Mouse (Mus musculus) layer of hippocampus, adult 2 months (tissue): ENCODE measurements around the gene Hoxd12. TPM values are rescaled to one million over a fixed set of nuclear protein-coding genes. Genes with fewer than 3 reads are reported as not detected.
A peak's percentile ranks its signal among the peaks of the same experiment; 100 is the strongest.

ENCODE experiments used
- DNase-seq, 2 experiments: peaks; one replicate each; pipeline ENCODE4 v3.0.0; 2022; ENCODE audit warnings: low spot score in 2 of 2
- H3K27ac ChIP-seq: fragments of 200-600 bp; 2 replicates; pipeline ENCODE4 v1.8.1; 2022
- H3K4me3 ChIP-seq: fragments of 200-600 bp; 2 replicates; pipeline ENCODE4 v1.8.1; 2022; ENCODE audit warnings: mild to moderate bottlenecking
- CTCF ChIP-seq: fragments of 200-600 bp; conservative IDR thresholded peaks from 2 replicates; pipeline ENCODE4 v1.8.1; 2022; ENCODE audit warnings: antibody characterized with exemption, mild to moderate bottlenecking, moderate library complexity
- total RNA-seq, 2 experiments: library from RNA; stranded (reverse); gene quantifications; 2 replicates each; pipeline ENCODE4 v1.2.3; 2021

Hoxd12 gene
- total RNA-seq, 2 experiments from 2014 or later, result not detected

DNA sequence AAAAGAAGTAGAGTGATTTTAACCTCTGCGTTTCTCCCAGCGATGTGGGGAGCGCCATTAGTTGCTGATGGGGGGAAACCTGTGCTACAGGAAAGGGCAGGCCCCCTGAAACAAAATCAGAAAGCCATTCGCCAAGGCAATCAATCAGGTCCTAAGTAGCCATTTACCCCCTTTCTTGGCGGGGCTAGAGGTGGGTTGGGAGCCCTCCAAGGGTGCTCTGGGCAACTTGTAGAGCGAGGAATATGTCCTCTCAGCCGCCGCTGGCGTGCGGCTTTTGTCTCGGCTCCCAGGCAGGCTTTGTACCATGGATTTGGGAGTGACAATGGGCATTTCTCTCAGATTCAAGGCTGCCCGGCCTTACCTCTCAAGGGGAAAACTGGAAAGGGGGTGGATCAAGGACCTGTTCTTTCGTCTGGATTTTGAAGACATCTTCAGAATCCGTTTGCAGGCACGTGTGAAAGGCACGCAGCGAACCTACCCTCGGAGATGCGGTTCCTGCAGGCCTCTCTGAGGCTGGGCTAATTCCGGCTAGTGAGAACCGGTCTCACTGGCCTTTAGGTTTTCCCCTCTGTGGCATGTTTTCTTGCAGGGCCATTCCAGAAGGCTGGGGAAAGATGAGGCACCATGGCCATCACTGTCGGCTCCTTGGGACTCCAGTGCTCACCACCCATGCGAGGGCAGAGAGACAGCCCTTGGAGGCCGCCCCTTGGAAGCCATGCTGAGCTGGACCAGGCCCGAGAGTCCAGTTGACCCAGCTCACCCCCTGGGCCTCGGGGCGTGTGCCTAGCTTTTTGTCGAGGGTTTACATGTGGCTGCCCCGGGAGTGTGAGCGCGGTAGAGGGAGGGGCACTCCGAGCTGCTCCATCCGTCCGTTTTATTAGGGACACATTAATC lies 21.9 kb downstream of the Hoxd12 start:
- H3K4me3 ChIP-seq, result no peak overlapping the region
- H3K27ac ChIP-seq, result no peak overlapping the region
- TF ChIP-seq CTCF, result no peak
- DNase-seq, result no peak

DNA sequence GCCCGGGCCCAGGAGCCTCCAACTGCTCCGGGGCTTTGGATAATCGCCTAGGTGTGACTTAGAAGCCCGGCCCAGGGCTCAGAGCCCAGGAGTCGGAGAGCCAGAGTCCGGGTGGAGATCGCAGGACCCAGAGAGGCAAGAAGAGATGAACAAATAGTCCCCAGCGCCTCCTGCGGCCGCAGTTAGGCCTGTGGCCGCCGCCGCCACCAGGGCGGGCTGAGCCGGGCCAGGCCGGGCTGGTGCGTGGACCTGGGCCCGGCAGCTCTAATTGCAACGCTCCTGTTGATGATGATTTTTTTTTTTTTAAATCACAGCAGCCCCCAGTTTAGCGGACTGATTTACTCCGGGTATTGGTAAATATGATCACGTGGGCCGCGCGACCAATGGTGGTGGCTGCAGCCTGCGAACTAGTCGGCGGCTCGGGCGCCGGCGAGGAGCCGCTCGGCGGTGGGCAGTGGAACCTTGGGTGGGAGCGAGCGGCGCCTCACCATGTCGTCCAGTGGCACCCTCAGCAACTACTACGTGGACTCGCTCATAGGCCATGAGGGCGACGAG lies 22.8 kb downstream of the Hoxd12 start, which contains the start of gene Hoxd9:
Hoxd9 (plus strand) TSS at position 161 of the 555 bp plus-strand sequence.
- DNase-seq, result no peak
- peak; percentile 28 for TF ChIP-seq CTCF
- no peak within 1 kb of the TSS for H3K27ac ChIP-seq
- peak within 1 kb of the TSS; percentile 34 for H3K4me3 ChIP-seq

DNA sequence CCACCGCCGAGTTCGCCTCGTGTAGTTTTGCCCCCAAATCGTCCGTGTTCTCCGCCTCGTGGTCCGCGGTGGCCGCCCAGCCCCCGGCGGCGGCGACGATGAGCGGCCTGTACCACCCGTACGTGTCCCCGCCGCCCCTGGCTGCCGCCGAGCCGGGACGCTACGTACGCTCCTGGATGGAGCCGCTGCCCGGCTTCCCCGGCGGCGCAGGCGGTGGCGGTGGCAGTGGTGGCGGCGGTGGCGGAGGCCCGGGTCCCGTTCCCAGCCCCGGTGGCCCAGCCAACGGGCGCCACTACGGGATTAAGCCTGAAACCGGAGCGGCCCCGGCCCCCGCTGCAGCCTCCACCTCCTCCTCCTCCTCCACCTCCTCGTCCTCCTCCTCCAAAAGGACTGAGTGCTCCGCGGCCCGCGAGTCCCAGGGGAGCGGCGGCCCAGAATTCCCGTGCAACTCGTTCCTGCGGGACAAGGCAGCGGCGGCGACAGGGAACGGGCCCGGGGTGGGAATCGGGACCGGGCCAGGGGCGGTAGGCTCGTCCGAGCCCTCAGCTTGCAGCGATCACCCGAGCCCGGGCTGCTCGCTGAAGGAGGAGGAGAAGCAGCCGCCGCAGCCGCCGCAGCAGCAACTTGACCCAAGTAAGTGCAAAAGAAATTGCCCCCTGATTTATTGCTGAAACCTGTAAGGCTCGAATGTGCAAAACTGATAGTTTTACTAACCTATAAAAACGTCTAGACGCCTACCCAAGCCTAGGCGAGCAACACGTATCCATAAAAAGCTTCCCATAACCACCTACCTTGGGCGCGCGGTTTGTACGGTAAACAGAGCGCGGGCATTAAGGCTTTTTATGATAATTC lies 23.6 kb downstream of the Hoxd12 start:
- no peak for TF ChIP-seq CTCF
- Histone ChIP-seq H3K4me3 (peak overlapping the region; percentile 34; the same call in 1 of the 2 replicates), H3K27ac (no peak overlapping the region)
- no peak for DNase-seq

DNA sequence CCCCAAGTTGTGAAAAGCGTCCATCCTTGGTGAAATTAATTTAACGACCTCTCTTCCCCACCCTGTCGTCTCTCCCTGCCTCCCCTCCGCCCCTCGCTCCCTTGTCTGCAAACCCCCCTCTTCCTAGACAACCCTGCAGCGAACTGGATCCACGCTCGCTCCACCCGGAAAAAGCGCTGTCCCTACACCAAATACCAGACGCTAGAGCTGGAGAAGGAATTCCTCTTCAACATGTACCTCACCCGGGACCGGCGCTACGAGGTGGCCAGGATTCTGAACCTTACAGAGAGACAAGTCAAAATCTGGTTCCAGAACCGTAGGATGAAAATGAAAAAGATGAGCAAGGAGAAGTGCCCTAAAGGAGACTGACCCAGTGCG lies 24.2 kb downstream of the Hoxd12 start:
- Histone ChIP-seq H3K4me3 (no peak overlapping the region), H3K27ac (no peak overlapping the region)
- DNase-seq, result no peak
- TF ChIP-seq CTCF, result no peak

DNA sequence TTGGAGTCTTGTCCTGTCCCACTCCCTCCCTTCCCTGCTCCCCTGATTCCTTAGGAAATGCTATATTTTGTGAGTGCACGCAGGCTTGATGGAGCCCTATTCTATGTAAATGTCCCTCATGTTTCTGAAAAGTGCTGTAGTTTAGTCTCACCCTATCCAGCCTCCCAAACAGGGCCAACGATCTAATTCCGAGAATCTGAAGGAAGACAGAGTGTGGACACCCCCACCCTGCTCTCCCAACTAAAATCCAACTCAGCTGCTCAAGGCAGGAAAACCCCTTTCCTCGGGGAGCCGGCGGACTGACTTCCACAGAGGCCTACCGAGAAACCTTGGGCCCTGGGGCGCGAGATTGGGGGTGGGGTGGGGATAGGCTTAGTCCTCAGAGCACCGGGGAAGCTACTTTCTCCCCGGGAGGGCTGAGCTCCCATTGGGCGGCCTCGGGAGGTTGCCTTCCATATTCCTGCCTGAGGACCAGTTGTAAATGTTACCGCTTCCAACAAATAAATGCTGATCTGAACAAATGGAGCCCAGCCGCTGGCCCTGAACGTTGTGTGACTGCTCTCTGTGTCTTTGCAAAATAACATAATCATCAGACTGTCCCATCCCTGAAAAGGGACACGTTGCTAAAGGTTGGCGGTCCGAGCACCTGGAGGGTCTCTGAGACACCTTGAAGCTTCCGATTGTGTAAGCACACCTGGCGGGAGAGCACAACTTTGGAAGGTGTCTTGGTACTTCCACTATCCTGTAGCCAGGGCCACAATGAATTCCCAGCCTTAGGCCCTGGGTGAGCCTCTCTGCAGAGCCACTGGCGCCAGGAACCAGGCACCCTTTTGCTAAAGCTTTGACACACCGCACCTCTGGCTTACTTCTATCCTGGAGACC lies 25.1 kb downstream of the Hoxd12 start:
- no peak for TF ChIP-seq CTCF
- H3K27ac ChIP-seq, result no peak overlapping the region
- no peak overlapping the region for H3K4me3 ChIP-seq
- no peak for DNase-seq

DNA sequence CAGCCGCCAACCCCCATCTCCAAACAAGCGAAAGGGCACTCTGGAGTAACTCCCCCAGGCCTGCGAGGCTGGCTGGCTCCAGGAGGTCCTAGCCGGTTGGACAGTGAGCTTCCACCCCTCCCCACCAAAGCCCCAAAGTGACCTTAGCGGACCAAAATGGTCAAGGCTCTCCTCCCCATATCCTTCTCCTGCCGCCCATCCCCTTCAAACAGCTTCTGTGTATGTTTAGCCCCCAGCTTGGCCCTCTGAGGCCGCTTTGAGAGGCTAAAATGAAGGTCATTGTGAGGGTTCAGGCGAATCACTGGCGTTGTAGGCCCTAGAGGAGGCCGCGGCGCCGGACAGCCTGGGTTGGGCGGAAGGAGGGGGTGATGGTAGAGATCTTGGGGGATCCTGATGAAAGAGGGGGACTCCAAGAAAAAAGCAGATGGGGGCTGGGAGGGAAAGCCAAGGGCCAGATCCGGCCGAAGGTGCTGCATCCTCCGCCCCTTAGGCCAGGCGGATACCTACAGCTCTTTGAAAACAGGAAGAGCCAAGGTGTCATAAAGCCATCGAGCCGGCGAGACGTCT lies 25.8 kb downstream of the Hoxd12 start:
- Histone ChIP-seq H3K4me3 (no peak overlapping the region), H3K27ac (no peak overlapping the region)
- TF ChIP-seq CTCF, result no peak
- no peak for DNase-seq

DNA sequence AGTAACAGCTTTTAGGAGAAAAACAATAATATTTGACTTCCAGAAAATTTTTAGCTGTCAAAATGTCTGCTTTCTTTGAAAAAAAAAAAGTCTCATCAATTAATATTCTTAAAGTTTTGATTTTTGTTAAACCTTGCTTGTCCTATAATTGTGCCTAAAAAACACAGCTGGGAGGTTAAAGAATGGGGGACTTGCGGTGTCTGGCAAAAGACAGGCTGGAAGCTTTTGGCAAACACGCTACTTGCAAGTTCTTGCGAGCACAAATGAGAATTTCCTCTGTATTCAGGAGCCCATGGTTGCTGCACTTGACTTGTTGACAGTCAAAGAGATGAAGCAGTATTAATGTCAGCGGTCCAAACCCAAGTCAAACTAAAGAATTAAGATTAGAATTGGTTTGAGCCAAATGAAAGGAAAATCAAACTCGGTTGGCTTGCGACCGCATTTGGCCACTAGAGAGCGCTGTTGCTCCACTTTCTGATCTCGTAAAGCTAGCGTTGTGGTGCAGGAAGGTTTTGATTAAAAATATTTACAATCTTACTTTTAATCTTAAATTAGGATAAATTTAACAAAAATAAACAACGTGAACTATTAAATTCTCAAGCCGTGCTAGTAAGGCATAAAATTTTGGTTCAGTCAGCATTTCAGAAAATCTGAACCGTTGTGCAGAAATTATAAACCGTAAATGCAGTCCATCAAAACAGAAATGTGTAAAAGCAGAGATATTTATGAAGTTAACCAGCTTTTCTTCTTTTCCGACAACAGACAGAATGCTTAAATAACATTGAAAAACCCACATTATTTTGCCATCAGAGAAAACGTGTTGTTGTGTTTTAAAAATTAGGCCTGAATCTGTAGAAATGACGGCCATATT lies 27.4 kb downstream of the Hoxd12 start:
- no peak overlapping the region for H3K4me3 ChIP-seq
- no peak overlapping the region for H3K27ac ChIP-seq
- DNase-seq, result peak; percentile 35 to 78
- peak; percentile 98 for TF ChIP-seq CTCF

DNA sequence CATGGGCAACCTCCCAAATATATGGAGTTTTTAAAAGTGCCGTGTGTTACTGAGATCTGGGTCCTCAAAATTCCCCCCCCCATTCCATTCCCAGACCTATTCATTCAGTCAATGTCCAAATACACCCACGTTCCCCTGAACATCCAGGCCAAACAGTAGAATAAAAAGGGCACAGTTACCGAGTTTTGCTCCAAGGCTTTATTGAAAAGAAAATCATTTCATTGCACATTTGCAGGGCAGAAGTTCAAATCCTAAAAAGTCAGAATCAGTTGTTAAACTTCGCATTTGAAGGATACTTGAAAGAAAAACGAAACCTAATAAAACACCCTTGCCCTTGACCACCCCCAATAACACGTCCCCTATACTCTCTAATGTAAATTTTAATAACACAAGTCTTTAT lies 28.0 kb downstream of the Hoxd12 start:
- Histone ChIP-seq H3K27ac (no peak overlapping the region), H3K4me3 (no peak overlapping the region)
- TF ChIP-seq CTCF, result no peak
- no peak for DNase-seq

DNA sequence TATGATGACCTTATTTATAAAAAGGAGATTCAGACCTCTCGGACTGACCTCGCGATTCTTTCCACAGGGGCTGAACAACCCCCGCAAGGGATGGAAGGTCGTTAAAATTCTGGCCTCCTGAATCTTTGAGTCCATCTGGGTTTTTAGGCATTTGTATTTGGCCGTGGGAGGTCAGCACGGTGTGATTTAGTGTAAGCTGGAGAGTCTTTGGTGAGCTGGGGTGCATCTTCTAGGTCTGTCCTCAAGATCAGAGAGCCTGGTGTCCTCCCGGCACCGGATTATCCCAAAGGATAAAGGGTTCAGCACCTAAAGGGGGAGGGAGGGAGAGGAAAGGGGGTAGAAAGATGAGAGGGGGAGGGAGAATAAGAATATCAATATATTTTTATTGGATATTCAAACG lies 28.5 kb downstream of the Hoxd12 start:
- Histone ChIP-seq H3K4me3 (no peak overlapping the region), H3K27ac (no peak overlapping the region)
- DNase-seq, result no peak
- TF ChIP-seq CTCF, result no peak

DNA sequence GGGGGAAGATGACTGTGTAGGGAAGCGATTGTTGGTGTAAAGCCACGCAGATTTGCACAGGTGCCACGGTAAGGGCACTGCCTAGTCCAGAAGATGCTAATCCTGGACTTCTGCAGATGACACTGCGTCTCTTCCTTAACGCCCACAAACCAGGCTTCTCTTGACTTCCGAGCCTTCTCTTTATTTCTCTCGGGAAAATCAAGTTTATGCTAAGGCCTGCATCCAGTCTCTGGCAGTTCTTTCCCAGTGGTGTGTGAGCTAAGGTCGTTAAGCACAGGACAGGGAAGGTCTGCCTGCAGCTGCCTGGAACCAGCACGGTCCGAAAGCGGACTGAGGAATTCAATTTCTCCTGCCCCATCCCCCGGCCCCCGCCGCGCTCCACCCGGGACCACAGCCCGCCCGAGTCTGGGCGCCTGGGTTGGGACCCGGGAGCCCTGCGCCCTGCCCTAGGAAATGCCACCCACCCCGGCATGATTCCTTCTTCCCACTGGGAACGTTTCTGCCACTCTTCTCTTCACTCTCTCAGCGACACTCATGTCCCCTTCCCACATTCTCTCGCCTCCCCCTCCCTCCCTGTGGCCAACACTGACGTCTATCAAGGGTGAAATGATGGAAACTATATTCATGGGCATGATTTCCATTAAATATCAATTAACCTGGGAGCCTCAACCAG lies 29.0 kb downstream of the Hoxd12 start:
- H3K27ac ChIP-seq, result no peak overlapping the region

More for the DNA sequence above, 29.0 kb downstream of the Hoxd12 start:
- no peak for TF ChIP-seq CTCF
- H3K4me3 ChIP-seq, result no peak overlapping the region
- no peak for DNase-seq
